Mouse (Mus musculus): ENCODE results near the gene Hist2h2aa1. TPM values are rescaled to one million over a fixed set of nuclear protein-coding genes. Genes with fewer than 3 reads are reported as not detected.
"Not testable (repeated sequence)": the region's sequence is repeated elsewhere in the genome, so short reads cannot be mapped to it uniquely, and the experiment has no call there.

Gene Hist2h2aa1
- polyA plus RNA-seq, 1 experiment: not detected

DNA sequence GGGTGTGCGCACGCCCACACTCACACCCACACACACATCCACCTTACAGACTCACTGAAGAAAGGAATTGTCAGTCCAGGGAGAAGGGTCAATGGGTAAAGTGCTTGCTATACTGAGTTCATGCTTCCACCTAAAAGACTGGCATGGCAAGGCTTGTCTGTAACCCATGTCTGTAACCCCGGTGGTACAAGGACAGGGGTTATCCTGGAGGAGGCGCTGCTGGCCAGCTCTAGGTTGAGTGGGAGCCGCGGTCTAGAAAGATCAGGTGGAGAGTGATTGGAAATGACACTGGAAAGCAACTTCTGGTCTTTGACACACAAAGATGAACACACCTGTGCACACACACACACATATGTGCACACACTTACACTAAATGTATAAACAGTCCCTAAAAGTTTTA is 35.4 kb downstream of the Hist2h2aa1 start:
- H3K79me2 ChIP-seq (ENCODE audit: control insufficient read depth, insufficient read depth): no peaks in the 10 kb centered on the region
- H3ac ChIP-seq (ENCODE audit: control insufficient read depth, insufficient read length): no peak overlapping the region
- H3K27me3 ChIP-seq (ENCODE audit: control insufficient read depth, insufficient read depth, insufficient read length): peaks cover 10% of the 10 kb centered on the region
- H3K4me3 ChIP-seq: no peak overlapping the region
- TF ChIP-seq REST (IDR thresholded peaks at IDR 0.05; ENCODE audit: insufficient read depth, insufficient read length) (no peak), POLR2AphosphoS2 (IDR thresholded peaks at IDR 0.05; ENCODE audit: insufficient read length, low read depth) (peak; percentile 60)
- H3K4me2 ChIP-seq (ENCODE audit: low read depth): no peak overlapping the region
- no peaks in the 10 kb centered on the region for H3K36me3 ChIP-seq (ENCODE audit: control insufficient read depth, insufficient read depth)

DNA sequence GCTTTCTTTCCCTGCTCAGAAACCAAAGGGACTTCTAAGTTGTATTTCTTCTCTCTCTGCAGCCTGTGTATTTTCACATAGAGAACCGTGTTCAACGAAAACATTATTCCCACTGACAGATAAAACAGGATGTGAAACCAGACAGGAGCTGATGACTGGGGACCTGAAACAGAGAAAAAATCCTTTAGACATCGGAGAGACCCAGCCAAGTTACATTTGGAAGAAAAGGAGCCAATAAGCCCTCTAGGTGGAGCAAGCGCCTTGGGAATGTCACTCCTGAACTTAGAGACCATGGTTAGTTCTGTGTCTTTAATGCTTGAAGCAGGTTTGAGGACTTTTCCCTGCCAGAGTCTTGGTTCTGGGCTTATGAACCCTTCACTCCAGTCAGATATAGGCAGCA is 39.2 kb downstream of the Hist2h2aa1 start:
- Histone ChIP-seq H3K4me2 (ENCODE audit: low read depth) (no peak overlapping the region), H3K79me2 (ENCODE audit: control insufficient read depth, insufficient read depth) (no peaks in the 10 kb centered on the region), H3K36me3 (ENCODE audit: control insufficient read depth, insufficient read depth) (no peaks in the 10 kb centered on the region), H3ac (ENCODE audit: control insufficient read depth, insufficient read length) (no peak overlapping the region), H3K27me3 (ENCODE audit: control insufficient read depth, insufficient read depth, insufficient read length) (peaks cover 10% of the 10 kb centered on the region), H3K4me3 (no peak overlapping the region)
- no peak for TF ChIP-seq E2F4 (IDR thresholded peaks at IDR 0.05; ENCODE audit: insufficient read depth)
- TF ChIP-seq TCF3 (IDR thresholded peaks at IDR 0.05; ENCODE audit: insufficient read length, low read depth): no peak
- TF ChIP-seq MYOD1 (IDR thresholded peaks at IDR 0.05; ENCODE audit: control insufficient read depth in 1 of 3, insufficient read length in 2 of 3, low read depth in 2 of 3): no peak
- no peak for TF ChIP-seq CEBPB (IDR thresholded peaks at IDR 0.05; ENCODE audit: insufficient read depth, poor library complexity, severe bottlenecking)
- TF ChIP-seq TCF12 (IDR thresholded peaks at IDR 0.05; ENCODE audit: insufficient read depth, poor library complexity, severe bottlenecking): no peak
- no peak for TF ChIP-seq MYOG (IDR thresholded peaks at IDR 0.05; ENCODE audit: control insufficient read depth in 1 of 3, insufficient read depth in 1 of 3, insufficient read length in 2 of 3, low read depth in 2 of 3)
- TF ChIP-seq MAX (IDR thresholded peaks at IDR 0.05; ENCODE audit: low read depth): no peak
- no peak for TF ChIP-seq USF1 (IDR thresholded peaks at IDR 0.05; ENCODE audit: low read depth)
- TF ChIP-seq POLR2AphosphoS2 (IDR thresholded peaks at IDR 0.05; ENCODE audit: insufficient read length, low read depth): no peak

DNA sequence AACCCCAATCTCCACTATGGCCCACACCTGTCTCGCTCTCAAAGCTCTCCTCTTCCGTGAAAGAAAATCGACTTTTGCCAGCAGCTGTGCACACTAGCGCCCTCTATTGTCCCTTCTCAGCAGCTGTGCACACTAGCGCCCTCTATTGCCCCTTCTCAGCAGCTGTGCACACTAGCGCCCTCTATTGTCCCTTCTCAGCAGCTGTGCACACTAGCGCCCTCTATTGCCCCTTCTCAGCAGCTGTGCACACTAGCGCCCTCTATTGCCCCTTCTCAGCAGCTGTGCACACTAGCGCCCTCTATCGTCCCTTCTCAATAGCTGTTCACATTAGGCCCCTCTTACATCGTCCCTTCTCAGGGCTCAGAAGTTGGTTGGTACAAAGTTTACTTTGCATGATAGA is 42.0 kb downstream of the Hist2h2aa1 start:
- H3K79me2 ChIP-seq (ENCODE audit: control insufficient read depth, insufficient read depth); H3K36me3 ChIP-seq (ENCODE audit: control insufficient read depth, insufficient read depth); H3ac ChIP-seq (ENCODE audit: control insufficient read depth, insufficient read length); H3K4me2 ChIP-seq (ENCODE audit: low read depth); H3K4me3 ChIP-seq: not testable (repeated sequence)
- H3K27me3 ChIP-seq (ENCODE audit: control insufficient read depth, insufficient read depth, insufficient read length): peaks cover 10% of the 10 kb centered on the region
- peak in 1 of 3 experiments; percentile 48 for TF ChIP-seq MYOG (IDR thresholded peaks at IDR 0.05; ENCODE audit: control insufficient read depth in 1 of 3, insufficient read depth in 1 of 3, insufficient read length in 2 of 3, low read depth in 2 of 3)

DNA sequence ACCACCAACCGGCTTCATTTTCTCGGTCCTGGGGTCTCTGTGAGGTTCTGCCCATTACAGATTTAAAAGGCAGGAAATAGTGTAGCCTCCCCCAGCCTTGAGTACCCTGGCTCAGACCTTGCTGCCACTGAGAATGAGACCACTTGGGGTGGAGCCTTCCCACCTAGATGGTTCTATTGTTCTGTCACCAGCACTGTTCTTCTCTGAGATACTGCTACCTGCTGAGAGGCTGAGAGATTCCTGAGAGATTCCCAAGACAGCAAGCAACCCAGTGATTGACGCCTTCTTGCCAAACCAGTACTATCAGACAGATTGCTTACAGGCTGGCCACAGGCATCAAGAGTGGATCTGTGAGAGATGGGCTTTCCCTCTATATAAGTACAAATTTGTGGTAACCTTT is 43.9 kb downstream of the Hist2h2aa1 start:
- no peak for TF ChIP-seq POLR2A (IDR thresholded peaks at IDR 0.05; ENCODE audit: insufficient read length, low read depth)
- TF ChIP-seq MAX (IDR thresholded peaks at IDR 0.05; ENCODE audit: low read depth): no peak
- no peak for TF ChIP-seq MYOG (IDR thresholded peaks at IDR 0.05; ENCODE audit: control insufficient read depth in 1 of 3, insufficient read depth in 1 of 3, insufficient read length in 2 of 3, low read depth in 2 of 3)
- TF ChIP-seq MYOD1 (IDR thresholded peaks at IDR 0.05; ENCODE audit: control insufficient read depth in 1 of 3, insufficient read length in 2 of 3, low read depth in 2 of 3): no peak
- TF ChIP-seq CEBPB (IDR thresholded peaks at IDR 0.05; ENCODE audit: insufficient read depth, poor library complexity, severe bottlenecking): no peak
- Histone ChIP-seq H3K4me3 (no peak overlapping the region), H3K79me2 (ENCODE audit: control insufficient read depth, insufficient read depth) (no peaks in the 10 kb centered on the region), H3K4me2 (ENCODE audit: low read depth) (no peak overlapping the region), H3K27me3 (ENCODE audit: control insufficient read depth, insufficient read depth, insufficient read length) (no peaks in the 10 kb centered on the region), H3ac (ENCODE audit: control insufficient read depth, insufficient read length) (no peak overlapping the region), H3K36me3 (ENCODE audit: control insufficient read depth, insufficient read depth) (no peaks in the 10 kb centered on the region)

DNA sequence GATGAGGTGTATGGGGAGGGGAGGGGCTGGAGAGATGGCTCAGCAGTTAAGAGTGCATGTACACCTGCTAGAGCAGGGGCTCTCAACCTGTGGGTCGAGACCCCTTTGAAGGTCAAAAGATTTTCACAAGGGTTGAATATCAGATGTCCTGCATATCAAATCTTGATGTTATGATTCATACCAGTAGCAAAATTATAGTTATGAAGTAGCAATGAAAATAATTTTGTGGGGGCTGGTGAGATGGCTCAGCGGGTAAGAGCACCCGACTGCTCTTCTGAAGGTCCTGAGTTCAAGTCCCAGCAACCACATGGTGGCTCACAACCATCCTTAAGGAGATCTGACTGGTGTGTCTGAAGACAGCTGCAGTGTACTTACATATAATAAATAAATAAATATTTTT is 45.4 kb downstream of the Hist2h2aa1 start:
- not testable (repeated sequence) for H3K4me3 ChIP-seq; H3ac ChIP-seq (ENCODE audit: control insufficient read depth, insufficient read length); H3K4me2 ChIP-seq (ENCODE audit: low read depth); H3K79me2 ChIP-seq (ENCODE audit: control insufficient read depth, insufficient read depth); H3K36me3 ChIP-seq (ENCODE audit: control insufficient read depth, insufficient read depth); H3K27me3 ChIP-seq (ENCODE audit: control insufficient read depth, insufficient read depth, insufficient read length)

DNA sequence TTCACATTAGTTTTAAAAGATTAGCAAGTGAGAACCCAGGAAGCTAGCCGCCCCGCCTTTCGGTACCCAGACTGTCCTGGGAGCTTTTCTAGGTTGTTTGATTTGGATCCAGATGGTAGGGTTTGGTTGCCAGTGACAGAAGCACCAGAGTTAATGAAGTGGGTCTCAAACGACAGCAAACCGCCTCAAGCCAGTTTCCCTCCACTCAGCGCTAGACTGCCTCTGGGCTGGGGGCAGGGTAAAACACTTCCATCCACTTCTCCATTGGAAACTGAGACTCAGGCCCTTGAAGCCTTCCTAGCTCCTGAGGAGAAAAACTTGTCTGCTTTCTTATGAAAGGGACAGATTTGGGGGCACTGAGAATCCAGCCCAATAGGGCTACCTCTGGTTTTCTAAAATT is 47.3 kb downstream of the Hist2h2aa1 start:
- Histone ChIP-seq H3K4me3 (no peak overlapping the region), H3ac (ENCODE audit: control insufficient read depth, insufficient read length) (no peak overlapping the region), H3K27me3 (ENCODE audit: control insufficient read depth, insufficient read depth, insufficient read length) (no peaks in the 10 kb centered on the region), H3K79me2 (ENCODE audit: control insufficient read depth, insufficient read depth) (no peaks in the 10 kb centered on the region), H3K36me3 (ENCODE audit: control insufficient read depth, insufficient read depth) (no peaks in the 10 kb centered on the region), H3K4me2 (ENCODE audit: low read depth) (no peak overlapping the region)
- TF ChIP-seq MYOG (IDR thresholded peaks at IDR 0.05; ENCODE audit: control insufficient read depth in 1 of 3, insufficient read depth in 1 of 3, insufficient read length in 2 of 3, low read depth in 2 of 3) (no peak), E2F4 (IDR thresholded peaks at IDR 0.05; ENCODE audit: insufficient read depth) (no peak), SRF (IDR thresholded peaks at IDR 0.05; ENCODE audit: control insufficient read depth, insufficient read length, low read depth) (no peak), POLR2AphosphoS2 (IDR thresholded peaks at IDR 0.05; ENCODE audit: insufficient read length, low read depth) (no peak), POLR2A (IDR thresholded peaks at IDR 0.05; ENCODE audit: insufficient read length, low read depth) (no peak), MYOD1 (IDR thresholded peaks at IDR 0.05; ENCODE audit: control insufficient read depth in 1 of 3, insufficient read length in 2 of 3, low read depth in 2 of 3) (no peak), MAX (IDR thresholded peaks at IDR 0.05; ENCODE audit: low read depth) (no peak), REST (IDR thresholded peaks at IDR 0.05; ENCODE audit: insufficient read depth, insufficient read length) (no peak), TCF12 (IDR thresholded peaks at IDR 0.05; ENCODE audit: insufficient read depth, poor library complexity, severe bottlenecking) (no peak), TCF3 (IDR thresholded peaks at IDR 0.05; ENCODE audit: insufficient read length, low read depth) (no peak), USF1 (IDR thresholded peaks at IDR 0.05; ENCODE audit: low read depth) (no peak), CEBPB (IDR thresholded peaks at IDR 0.05; ENCODE audit: insufficient read depth, poor library complexity, severe bottlenecking) (no peak)

All from myocyte (in vitro differentiated cells).